Mouse (Mus musculus): ENCODE data around the gene Lysmd4. TPM values are rescaled to one million over a fixed set of nuclear protein-coding genes. Genes with fewer than 3 reads are reported as not detected.

Lysmd4 gene
- polyA plus RNA-seq, 1 experiment from 2014 or later: 14.9 TPM

GRCm38 (mm10) chr7:67211971-67212370, 10.4 kb upstream of the Lysmd4 start:
- no peak overlapping the region for H3K4me3 ChIP-seq
- no peak overlapping the region for H3K9ac ChIP-seq
- no peak for ATAC-seq (ENCODE audit: insufficient number of reproducible peaks, low FRiP score)
- H3K4me1 ChIP-seq (replicated peaks): peaks cover 39% of the 10 kb centered on the region
- 71% methylated on average over 4 of the region's 4 CpGs for WGBS
- H3K9me3 ChIP-seq (replicated peaks): no peaks in the 10 kb centered on the region
- H3K36me3 ChIP-seq: no peaks in the 10 kb centered on the region
- no peak overlapping the region for H3K27ac ChIP-seq (ENCODE audit: poor library complexity, severe bottlenecking)
- H3K4me2 ChIP-seq: no peak overlapping the region
- no peaks in the 10 kb centered on the region for H3K27me3 ChIP-seq (replicated peaks)

- 78% methylated on average over 1 of the region's 1 CpGs for WGBS
- no peaks in the 10 kb centered on the region for H3K27me3 ChIP-seq (replicated peaks)
Observed at GRCm38 (mm10) chr7:67213589-67213988, 8.8 kb upstream of the Lysmd4 start.

GRCm38 (mm10) chr7:67216351-67216750, 6.0 kb upstream of the Lysmd4 start:
- Histone ChIP-seq H3K9ac (no peak overlapping the region), H3K4me1 (replicated peaks) (peaks cover 19% of the 10 kb centered on the region), H3K4me2 (no peak overlapping the region), H3K4me3 (no peak overlapping the region), H3K27ac (ENCODE audit: poor library complexity, severe bottlenecking) (no peak overlapping the region), H3K36me3 (no peaks in the 10 kb centered on the region), H3K27me3 (replicated peaks) (no peaks in the 10 kb centered on the region), H3K9me3 (replicated peaks) (no peaks in the 10 kb centered on the region)
- 40% methylated on average over 6 of the region's 6 CpGs for WGBS
- ATAC-seq (ENCODE audit: insufficient number of reproducible peaks, low FRiP score): peak; percentile 40; the same call in 1 of the 2 replicates

More at GRCm38 (mm10) chr7:67213589-67213988, 8.8 kb upstream of the Lysmd4 start:
- Histone ChIP-seq H3K4me1 (replicated peaks) (peaks cover 37% of the 10 kb centered on the region), H3K9ac (no peak overlapping the region), H3K9me3 (replicated peaks) (no peaks in the 10 kb centered on the region), H3K4me3 (no peak overlapping the region), H3K27ac (ENCODE audit: poor library complexity, severe bottlenecking) (no peak overlapping the region), H3K36me3 (no peaks in the 10 kb centered on the region), H3K4me2 (no peak overlapping the region)
- ATAC-seq (ENCODE audit: insufficient number of reproducible peaks, low FRiP score): no peak

- Histone ChIP-seq H3K27ac (ENCODE audit: poor library complexity, severe bottlenecking) (no peak overlapping the region), H3K27me3 (replicated peaks) (no peaks in the 10 kb centered on the region), H3K9me3 (replicated peaks) (no peaks in the 10 kb centered on the region), H3K4me3 (no peak overlapping the region), H3K4me1 (replicated peaks) (peaks cover 18% of the 10 kb centered on the region), H3K4me2 (no peak overlapping the region), H3K36me3 (no peaks in the 10 kb centered on the region), H3K9ac (no peak overlapping the region)
- WGBS: 73% methylated on average over 3 of the region's 3 CpGs
- ATAC-seq (ENCODE audit: insufficient number of reproducible peaks, low FRiP score): no peak
Observed at GRCm38 (mm10) chr7:67217025-67217424, 5.3 kb upstream of the Lysmd4 start.

GRCm38 (mm10) chr7:67225943-67226625, 3.7 kb downstream of the Lysmd4 start:
- Histone ChIP-seq H3K27ac (ENCODE audit: poor library complexity, severe bottlenecking) (no peak overlapping the region), H3K4me1 (replicated peaks) (peaks cover 36% of the 10 kb centered on the region), H3K4me3 (no peak overlapping the region), H3K9me3 (replicated peaks) (no peaks in the 10 kb centered on the region), H3K4me2 (no peak overlapping the region), H3K9ac (no peak overlapping the region), H3K36me3 (peaks cover 18% of the 10 kb centered on the region), H3K27me3 (replicated peaks) (no peaks in the 10 kb centered on the region)
- no peak for ATAC-seq (ENCODE audit: insufficient number of reproducible peaks, low FRiP score)
- 90% methylated on average over 15 of the region's 15 CpGs for WGBS

- ATAC-seq (ENCODE audit: insufficient number of reproducible peaks, low FRiP score): no peak
- peaks cover 39% of the 10 kb centered on the region for H3K4me1 ChIP-seq (replicated peaks)
- H3K9me3 ChIP-seq (replicated peaks): no peaks in the 10 kb centered on the region
- 63% methylated on average over 1 of the region's 1 CpGs for WGBS
- H3K4me2 ChIP-seq: no peak overlapping the region
- no peak overlapping the region for H3K4me3 ChIP-seq
- no peak overlapping the region for H3K27ac ChIP-seq (ENCODE audit: poor library complexity, severe bottlenecking)
- peaks cover 27% of the 10 kb centered on the region for H3K36me3 ChIP-seq
- no peak overlapping the region for H3K9ac ChIP-seq
- no peaks in the 10 kb centered on the region for H3K27me3 ChIP-seq (replicated peaks)
Observed at GRCm38 (mm10) chr7:67227538-67227937, 5.2 kb downstream of the Lysmd4 start.

GRCm38 (mm10) chr7:67228390-67228789, 6.0 kb downstream of the Lysmd4 start:
- Histone ChIP-seq H3K4me1 (replicated peaks) (peaks cover 33% of the 10 kb centered on the region), H3K4me3 (no peak overlapping the region), H3K36me3 (peaks cover 28% of the 10 kb centered on the region), H3K9me3 (replicated peaks) (no peaks in the 10 kb centered on the region), H3K4me2 (no peak overlapping the region), H3K27ac (ENCODE audit: poor library complexity, severe bottlenecking) (no peak overlapping the region), H3K9ac (no peak overlapping the region), H3K27me3 (replicated peaks) (no peaks in the 10 kb centered on the region)
- WGBS: 75% methylated on average over 3 of the region's 3 CpGs
- no peak for ATAC-seq (ENCODE audit: insufficient number of reproducible peaks, low FRiP score)

GRCm38 (mm10) chr7:67228891-67229602, 6.7 kb downstream of the Lysmd4 start:
- Histone ChIP-seq H3K27me3 (replicated peaks) (no peaks in the 10 kb centered on the region), H3K27ac (ENCODE audit: poor library complexity, severe bottlenecking) (peak overlapping the region; percentile 32; the same call in 1 of the 2 replicates), H3K4me1 (replicated peaks) (peaks cover 27% of the 10 kb centered on the region), H3K36me3 (peaks cover 28% of the 10 kb centered on the region), H3K4me3 (no peak overlapping the region), H3K4me2 (no peak overlapping the region), H3K9me3 (replicated peaks) (no peaks in the 10 kb centered on the region), H3K9ac (no peak overlapping the region)
- no peak for ATAC-seq (ENCODE audit: insufficient number of reproducible peaks, low FRiP score)
- WGBS: 75% methylated on average over 5 of the region's 5 CpGs

GRCm38 (mm10) chr7:67229701-67230100, 7.4 kb downstream of the Lysmd4 start:
- Histone ChIP-seq H3K4me2 (no peak overlapping the region), H3K4me3 (no peak overlapping the region), H3K27ac (ENCODE audit: poor library complexity, severe bottlenecking) (peak overlapping the region; percentile 14; the same call in 1 of the 2 replicates), H3K4me1 (replicated peaks) (peaks cover 30% of the 10 kb centered on the region), H3K9ac (no peak overlapping the region), H3K9me3 (replicated peaks) (no peaks in the 10 kb centered on the region), H3K36me3 (peaks cover 35% of the 10 kb centered on the region), H3K27me3 (replicated peaks) (no peaks in the 10 kb centered on the region)
- 86% methylated on average over 3 of the region's 3 CpGs for WGBS
- ATAC-seq (ENCODE audit: insufficient number of reproducible peaks, low FRiP score): no peak

- no peak for ATAC-seq (ENCODE audit: insufficient number of reproducible peaks, low FRiP score)
- no peak overlapping the region for H3K4me3 ChIP-seq
- H3K9me3 ChIP-seq (replicated peaks): no peaks in the 10 kb centered on the region
- no peaks in the 10 kb centered on the region for H3K27me3 ChIP-seq (replicated peaks)
- 0 out of 2 replicates have a peak overlapping the region, but pooled peaks have one; percentile 22 for H3K4me2 ChIP-seq
- peaks cover 39% of the 10 kb centered on the region for H3K36me3 ChIP-seq
- peak overlapping the region; percentile 85 for H3K27ac ChIP-seq (ENCODE audit: poor library complexity, severe bottlenecking)
- H3K9ac ChIP-seq: no peak overlapping the region
- peaks cover 33% of the 10 kb centered on the region for H3K4me1 ChIP-seq (replicated peaks)
- 32% methylated on average over 3 of the region's 3 CpGs for WGBS
Observed at GRCm38 (mm10) chr7:67230221-67230620, 7.9 kb downstream of the Lysmd4 start.

GRCm38 (mm10) chr7:67230640-67231140, 8.3 kb downstream of the Lysmd4 start:
- H3K9me3 ChIP-seq (replicated peaks): no peaks in the 10 kb centered on the region
- peak overlapping the region; percentile 22; the same call in 1 of the 2 replicates for H3K4me2 ChIP-seq
- 54% methylated on average over 3 of the region's 3 CpGs for WGBS
- H3K27me3 ChIP-seq (replicated peaks): no peaks in the 10 kb centered on the region
- H3K4me1 ChIP-seq (replicated peaks): peaks cover 33% of the 10 kb centered on the region
- H3K9ac ChIP-seq: peak overlapping the region; percentile 24; the same call in 1 of the 2 replicates
- no peak for ATAC-seq (ENCODE audit: insufficient number of reproducible peaks, low FRiP score)
- no peak overlapping the region for H3K4me3 ChIP-seq
- peak overlapping the region; percentile 85 for H3K27ac ChIP-seq (ENCODE audit: poor library complexity, severe bottlenecking)
- H3K36me3 ChIP-seq: peaks cover 39% of the 10 kb centered on the region
